Mouse (Mus musculus) embryo, embryonic 9.5 days (tissue): ENCODE results near the gene Pfdn2.
A peak's percentile ranks its signal among the peaks of the same experiment; 100 is the strongest.
"Not testable (repeated sequence)": the region's sequence is repeated elsewhere in the genome, so short reads cannot be mapped to it uniquely, and the experiment has no call there.

Experiments
- DNase-seq: peaks from one replicate; pipeline ENCODE4 v3.0.0-alpha.2; 2017; ENCODE audit errors: extremely low spot score

The Pfdn2 gene

DNA sequence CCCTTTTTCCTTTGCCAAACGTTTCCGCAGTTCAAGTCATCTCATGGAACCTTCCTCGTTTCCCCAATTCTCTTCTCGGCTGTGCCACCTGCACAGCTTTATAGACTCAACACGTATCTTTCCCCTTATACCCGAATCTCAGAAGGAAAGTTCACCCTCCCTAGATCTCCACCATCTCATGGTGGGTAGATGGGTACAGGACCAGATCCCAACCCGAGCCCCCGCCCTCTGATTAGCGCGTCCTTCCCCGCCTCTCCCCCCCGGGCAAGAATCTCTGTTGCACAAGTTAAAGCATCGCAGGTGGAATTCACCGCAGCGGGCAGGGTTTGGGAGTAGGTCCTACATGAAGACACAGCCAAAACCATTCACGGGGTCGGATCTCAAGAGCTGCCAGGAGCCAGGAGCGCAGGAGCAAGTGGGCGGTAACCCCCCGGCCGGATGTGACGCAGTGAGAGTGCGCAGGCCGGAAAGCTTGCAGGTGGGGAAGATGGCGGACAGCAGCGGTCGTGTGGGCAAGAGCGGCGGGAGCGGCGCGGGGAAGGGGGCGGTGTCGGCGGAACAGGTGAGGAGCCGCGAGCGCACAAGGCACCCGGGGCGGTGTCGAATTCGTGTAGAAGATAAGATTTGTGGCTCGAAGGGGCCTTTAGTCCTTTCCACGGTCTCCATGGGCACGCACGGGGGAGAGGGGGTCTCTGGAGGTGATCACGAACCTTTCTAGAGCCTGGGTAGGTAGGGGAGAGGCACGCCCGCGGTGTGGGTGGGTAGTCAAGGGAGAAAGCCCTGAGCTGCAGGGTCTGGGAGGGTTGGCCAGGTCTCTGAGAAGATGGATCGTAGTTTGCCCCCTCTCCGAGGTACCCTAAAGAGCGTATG lies at the start of gene Pfdn2, which contains the start of gene Nit1:
TSS of gene Pfdn2 (plus strand) at position 446 of the 870 bp plus-strand sequence.
TSS of gene Nit1 (minus strand) at position 422 of the 870 bp plus-strand sequence.
- peak; percentile 94 for DNase-seq

DNA sequence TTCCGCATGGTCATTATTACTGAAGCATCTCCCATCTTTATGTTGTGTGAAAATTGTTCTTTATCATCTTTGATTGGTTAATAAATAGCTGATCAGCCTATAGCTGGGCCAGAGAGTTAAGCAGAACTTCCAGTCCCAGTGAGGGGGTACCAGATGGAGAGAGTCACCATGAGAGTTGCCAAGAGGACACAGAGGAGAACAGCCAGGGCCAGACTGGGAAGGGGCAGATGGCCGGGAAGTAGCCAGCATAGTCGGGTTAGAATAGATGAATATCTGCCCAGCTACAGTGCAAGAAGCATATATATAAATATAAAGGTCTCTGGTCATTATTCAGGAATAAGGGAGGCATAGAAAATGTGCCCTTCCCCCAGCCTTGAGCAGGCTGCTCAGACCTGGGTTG lies 47.2 kb upstream of the Pfdn2 start:
- no peak for DNase-seq

DNA sequence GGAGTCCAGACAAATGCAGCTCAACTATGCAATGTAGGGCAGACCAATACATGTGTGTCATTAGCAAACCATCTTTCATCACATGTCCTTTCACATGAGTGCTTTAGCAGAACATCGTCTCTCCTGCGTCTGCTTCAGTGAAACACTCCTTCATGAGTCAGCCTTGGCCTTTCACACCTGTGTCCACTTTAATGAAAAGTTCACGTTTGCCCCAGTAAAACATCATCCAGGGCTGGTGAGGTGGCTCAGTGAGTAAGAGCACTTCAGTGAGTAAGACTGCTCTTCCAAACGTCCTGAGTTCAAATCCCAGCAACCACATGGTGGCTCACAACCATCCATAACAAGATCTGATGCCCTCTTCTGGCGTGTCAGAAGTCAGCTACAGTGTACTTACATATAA lies 39.3 kb upstream of the Pfdn2 start:
- DNase-seq = not testable (repeated sequence)

DNA sequence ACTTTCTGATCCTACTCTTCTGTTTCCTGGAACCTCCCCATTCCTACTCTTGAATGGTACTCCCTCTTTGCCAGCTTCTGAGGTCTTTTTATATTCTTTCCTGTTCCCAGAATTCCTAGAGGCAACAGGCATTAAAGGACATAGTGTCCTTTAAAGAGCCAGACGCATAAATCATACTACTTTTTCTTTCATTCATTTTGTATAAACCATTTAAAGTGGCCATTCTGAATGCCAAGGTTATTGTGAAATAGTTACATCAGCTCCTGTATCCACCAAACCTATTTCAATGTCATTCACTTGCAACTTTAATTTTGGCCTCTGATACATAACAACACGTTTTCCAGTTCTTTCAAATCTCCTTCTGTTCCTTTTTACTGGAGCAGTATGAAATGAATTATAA lies 36.1 kb upstream of the Pfdn2 start:
- DNase-seq = no peak

DNA sequence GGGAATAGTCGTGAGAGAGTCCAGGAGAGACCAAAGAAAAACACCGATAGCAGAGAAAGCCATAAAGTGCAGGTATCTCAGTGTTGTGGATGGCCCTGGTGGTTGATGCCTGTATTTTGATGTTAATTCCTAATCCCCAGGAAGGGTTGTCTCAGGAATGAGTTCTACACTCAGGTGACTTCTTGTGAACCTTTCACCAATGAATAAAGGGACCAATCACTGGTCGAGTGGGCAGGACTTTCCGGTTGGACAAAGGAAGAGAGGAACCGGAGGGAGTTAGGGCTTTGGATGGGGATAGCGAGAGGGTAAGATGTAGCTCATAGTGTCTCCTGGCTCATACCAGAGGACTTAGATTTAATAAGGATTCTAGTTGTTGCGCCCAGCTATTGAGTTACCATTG lies 25.7 kb upstream of the Pfdn2 start:
- DNase-seq = no peak

DNA sequence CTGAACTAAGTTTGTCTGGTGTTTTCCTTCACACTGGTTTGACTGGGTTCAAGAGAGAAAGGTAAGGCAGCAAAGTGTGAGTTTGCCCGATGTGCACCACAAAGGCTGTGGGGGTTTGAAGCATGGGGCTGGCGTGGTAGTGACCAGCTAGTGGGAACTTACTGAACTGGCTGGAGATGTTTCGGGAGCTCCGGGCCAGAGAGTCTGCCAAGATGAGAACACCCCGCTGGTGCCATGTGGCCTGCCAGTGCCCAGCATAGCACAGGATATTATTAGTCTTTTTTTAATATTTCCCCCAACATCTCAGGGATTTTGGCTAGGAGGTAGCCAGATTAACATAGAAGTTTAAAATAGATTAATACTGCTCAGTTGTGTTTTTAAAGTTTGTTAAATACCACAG lies 25.3 kb upstream of the Pfdn2 start:
- DNase-seq = no peak

DNA sequence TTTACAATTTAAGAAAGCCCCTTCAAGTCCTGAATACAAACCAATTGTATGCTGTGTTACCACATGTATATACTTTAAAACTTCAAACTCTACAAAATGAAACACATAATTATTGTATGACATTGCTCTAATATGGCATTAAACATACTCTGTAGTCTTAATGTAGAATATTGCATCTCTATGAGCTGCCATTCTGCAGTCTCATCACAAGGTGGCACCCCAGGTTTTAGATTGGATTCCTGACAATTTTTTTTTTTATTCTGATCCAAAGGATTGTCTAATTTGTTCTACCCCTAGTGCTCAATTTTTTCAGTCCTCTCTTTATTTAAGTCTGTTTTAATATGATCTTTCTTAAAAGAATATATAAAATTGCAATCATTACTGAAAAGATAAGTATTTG lies 24.1 kb upstream of the Pfdn2 start:
- no peak for DNase-seq

DNA sequence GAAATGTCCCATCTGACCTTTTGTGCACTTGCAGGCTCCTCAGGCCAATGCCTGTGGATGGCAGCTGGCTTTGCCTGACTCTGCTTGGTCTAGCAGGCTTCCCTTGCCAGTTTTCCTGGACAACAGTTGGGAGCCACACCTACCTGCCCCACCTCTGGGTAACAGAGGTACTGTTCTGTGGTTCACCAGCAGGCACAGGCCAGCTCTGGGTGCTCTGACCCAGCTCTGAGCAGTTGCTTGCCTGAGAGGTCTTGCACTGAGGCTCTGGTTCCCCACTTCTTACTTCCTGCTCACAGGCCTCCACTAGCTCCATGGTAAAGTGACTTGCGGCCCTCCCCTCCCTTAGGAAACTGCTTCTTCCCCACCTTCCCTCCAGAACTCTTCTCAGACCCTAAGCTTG lies 23.5 kb upstream of the Pfdn2 start:
- no peak for DNase-seq

DNA sequence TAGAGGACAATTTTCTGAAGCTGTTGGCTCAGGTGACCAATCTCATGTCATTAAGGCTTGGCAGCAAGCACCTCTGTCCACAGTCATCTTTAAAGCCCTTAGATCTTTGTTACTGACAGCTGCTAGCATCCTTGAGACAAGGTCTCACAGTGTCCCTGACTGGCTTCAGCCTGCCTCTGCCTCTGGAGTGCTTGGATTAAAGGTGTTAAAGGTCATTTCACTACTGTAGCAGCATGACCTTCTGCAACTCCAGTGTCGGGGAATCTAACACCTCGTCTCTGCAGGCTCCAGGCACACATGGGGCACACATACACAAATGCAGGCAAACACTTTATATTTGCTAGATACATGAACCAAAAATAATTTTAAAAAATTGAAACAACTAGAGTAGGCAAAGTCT lies 19.9 kb upstream of the Pfdn2 start:
- no peak for DNase-seq

DNA sequence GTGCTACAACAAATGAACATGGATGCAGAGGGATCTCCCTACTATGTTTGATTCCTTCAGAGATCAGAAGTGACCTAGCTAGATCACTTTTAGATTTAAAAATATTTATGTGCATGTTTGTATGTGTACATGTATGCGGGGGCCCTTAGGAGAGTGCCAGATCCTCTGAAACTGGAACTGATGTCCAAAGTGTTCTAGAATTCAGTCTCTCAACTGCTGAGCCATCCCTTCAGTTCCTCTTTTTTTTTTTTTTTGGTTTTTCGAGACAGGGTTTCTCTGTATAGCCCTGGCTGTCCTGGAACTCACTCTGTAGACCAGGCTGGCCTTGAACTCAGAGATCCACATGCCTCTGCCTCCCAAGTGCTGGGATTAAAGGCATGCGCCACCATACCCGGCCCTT lies 18.9 kb upstream of the Pfdn2 start:
- DNase-seq = not testable (repeated sequence)

DNA sequence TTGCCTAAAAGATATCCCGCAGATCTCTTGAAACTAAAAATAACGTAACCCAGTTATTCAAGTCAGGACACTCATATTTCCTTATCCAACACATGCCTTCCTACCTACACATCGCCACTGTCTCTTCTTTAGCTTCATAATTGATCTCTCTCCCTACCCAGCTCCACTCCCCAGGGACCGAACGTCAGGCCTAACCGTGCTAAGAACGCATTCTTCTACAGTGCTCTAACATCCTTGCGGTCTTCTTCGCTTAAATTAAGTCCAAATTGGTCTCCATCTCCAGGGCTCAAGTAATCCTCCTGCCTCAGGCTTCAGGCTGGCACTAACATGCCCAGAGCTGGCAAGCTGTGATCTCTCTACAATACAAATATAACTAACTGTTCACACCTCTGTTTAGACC lies 17.2 kb upstream of the Pfdn2 start:
- DNase-seq = no peak

DNA sequence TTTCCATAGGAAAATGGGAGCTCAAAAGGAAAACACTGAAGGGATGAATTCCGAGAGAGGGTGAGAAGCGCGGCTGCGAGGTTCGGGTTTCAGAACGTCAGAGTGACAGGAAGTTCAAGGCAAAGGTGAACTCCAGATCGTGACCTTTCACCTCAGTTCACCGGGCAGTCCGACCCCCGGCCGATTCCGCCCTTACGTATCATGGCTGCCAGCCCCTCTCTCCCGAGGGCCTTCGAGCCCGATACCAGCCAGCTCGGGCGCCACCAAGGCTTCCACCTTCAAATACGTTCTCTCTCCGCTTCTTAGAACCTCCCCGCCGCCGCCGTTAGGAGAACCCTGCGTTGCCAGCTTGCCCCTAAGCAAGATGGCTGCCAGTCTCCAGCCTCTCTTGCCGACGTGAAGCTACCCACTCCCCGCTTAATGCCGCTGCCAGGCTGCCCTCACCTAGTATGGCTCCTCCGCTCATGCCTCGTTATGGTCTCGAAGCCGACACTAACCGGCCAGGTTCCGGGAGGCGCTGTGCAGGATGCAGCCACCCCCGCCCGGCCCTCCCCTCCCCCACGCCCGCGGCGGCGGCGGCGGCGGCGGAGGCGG lies 16.5 kb upstream of the Pfdn2 start, which contains the start of gene Dedd:
TSS of gene Dedd (plus strand) at position 307 of the 594 bp plus-strand sequence.
- DNase-seq = peak; percentile 95

DNA sequence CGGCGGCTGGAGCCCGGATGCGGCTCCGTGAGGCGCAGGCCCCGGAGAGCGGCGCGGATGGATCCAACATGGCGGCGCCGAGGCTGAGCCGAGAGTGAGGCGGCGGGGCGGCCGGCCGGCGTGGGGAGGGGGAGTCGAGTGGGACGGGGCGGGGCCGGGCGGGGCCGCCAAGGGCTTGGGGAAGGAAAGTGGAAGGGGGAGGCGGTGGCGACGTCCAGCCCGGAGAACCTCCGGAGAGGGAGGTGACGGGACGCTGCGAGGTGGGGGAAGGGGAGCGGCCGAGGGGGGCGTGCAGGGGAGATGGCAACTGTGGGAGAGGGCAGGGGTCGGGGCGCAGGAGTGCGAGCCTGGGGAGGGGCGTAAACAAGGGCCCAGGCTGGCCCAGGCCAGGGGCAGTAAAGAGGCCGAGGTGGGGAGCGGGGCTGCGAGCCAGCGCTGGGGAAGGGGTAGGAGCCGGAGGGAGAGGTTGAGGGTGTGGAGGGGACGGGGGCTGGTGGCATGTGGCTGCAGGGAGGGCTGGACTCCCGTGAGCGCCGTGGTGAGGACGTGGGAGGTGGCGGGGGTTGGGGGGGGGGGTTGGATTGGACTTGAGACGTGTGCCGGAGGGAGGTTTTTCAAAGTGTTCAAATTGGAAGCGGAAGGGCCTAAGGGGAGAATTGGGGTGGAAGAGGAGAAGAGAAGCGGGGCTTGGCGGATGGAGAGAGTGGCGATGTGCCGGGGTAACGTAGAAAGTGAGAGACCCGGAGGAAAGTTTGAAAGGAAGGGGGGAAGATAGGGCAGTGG lies 15.8 kb upstream of the Pfdn2 start:
- DNase-seq = peak; percentile 95

DNA sequence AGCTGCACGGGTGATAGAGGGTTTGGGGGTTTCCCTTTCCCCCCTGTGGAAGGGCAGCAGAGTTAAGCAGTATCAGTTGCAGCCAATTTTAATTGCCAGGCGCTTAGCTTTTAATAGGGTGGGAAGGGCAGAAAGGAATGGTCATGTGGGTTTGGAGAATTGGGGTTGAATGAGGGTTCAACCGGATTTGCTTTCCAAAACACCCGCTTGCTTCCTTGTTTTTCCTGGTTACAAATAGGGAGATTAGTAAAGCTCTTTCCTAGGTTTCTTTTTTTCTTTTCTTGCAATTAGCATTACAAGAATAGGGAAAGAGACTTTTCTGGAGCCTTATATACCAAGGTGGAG lies 15.3 kb upstream of the Pfdn2 start:
- DNase-seq = no peak

DNA sequence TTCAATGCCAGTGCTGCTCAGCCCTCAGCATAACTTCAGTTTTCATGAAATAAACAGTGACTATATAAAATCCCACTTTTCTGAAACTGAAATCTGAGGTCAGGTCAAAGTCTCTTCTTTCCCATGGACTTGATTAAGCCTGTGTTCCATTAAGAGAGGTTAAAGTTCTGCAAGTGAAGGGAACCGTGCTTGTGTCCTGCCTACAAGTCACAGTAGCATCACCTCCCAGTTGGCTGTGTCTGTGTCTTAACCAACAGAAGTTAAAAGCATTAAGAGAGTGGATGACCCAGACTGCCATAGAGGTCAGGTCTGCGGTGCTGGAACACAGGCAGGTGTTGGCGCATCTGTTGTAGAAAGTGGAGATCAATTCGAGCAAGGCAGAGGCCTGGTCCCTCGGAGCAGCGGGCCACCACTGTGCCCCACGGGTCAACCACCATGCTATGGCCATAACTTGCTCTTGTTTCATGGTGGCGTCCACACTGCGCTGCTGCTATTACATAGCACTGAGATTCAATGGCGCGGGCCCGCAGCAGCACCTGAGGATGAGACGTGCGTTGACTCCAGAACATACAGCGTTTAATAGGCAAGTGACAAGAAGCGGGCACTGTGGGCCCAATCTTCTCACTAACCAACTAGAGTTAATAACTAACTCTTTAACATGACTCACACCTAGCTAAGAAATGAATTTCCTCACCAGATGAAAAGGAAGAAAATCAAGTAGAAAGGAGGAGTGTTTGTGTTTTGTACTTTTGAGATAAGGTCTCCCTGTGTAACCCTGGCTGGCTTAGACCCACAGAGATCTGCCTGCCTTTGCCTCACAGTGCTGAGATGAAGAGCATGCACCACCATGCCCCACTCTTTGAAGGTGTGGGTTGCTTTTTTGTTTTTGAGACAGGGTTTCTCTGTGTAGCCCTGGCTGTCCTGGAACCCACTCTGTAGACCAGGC lies 2.9 kb upstream of the Pfdn2 start:
- no peak for DNase-seq

DNA sequence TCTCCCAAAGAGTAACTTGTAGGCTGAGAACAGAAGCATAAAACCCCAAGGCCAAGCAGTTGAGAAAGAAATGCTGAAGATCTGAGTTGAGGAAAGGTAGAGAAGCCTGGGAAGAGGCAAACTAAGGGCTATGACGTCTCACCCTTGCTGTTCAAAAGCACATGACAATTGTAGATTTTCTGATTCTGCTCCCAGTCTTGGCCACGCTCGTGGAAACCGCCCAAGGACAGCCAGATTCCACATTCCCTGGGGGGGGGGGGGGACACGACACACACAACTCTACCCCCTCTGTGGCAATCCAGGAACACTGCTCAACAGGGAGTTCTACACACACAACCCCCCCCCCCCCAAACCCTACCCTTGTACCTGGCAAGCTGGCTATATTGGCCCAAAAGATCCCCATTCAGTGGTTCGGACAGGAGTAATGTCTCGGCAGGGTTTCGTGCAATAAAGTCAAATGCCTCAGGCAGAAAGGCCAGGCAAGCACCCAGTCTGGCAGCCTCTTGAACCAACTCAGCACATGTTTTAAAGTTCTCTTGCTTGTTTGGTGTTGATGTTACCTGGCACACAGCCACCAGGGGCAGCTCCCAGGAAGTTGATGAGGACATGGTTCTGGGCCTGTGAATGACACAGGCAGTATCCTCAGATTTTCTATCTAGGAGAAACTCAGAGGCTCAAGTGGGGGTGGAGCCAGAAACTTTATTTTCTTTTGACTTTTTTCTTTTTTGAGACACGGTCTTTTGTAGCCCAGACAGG lies 1.4 kb upstream of the Pfdn2 start:
- no peak for DNase-seq

DNA sequence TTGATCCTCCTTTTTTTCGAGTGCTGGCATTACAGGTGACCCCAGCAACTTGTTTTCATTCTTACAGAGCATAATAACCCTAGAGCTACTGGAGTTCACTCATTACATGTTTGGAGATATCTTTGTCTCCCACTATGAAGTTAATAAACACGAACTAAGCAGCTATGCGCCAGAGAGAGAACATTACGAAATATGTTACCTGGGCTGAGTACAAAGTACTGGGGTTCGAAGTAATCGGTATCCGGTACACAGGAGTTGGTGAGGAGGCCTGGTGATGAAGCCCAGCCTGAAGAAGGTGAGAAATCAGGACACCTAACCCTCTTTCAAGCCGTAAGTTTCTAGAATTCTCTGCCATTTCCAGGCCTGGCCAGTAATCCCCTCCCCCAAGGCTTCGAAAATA lies 755 bp upstream of the Pfdn2 start:
- DNase-seq = no peak

DNA sequence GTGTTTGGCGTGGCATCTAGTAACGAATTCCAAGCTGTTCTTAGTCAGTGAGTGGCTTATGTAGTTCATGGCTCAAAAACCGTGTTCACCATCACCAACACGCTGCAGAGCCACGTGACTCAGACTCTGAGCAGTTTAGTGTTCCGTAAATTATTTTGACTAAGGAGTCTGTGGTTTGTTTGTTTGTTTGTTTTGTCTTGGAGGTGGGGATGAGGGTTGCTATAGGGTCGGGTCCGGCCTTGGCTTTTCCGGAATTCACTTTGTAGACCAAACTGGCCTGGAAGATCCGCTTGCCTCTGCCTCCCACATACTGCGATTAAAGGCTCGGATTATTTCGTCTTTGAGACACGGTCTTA lies 603 bp downstream of the Pfdn2 start:
- no peak for DNase-seq

DNA sequence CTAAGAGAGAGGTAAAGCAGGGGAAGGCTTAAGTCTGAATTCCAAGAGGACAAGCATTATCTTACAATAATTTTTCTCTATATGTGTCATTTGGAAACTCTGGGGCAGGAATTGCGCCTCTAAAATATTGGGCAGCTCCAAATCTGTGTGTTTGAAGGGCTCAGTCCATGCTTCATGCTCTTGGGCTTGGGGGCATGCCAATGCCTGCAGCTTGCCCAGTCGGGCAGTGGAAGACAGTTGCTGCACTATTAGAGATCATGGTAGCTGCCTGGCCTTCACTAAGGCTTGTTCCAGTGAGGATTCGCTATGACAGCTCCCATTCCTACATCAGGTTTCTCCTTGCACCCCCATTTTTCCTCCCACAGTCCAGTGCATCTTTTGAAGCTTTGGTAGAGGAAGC lies 3.2 kb downstream of the Pfdn2 start:
- no peak for DNase-seq

DNA sequence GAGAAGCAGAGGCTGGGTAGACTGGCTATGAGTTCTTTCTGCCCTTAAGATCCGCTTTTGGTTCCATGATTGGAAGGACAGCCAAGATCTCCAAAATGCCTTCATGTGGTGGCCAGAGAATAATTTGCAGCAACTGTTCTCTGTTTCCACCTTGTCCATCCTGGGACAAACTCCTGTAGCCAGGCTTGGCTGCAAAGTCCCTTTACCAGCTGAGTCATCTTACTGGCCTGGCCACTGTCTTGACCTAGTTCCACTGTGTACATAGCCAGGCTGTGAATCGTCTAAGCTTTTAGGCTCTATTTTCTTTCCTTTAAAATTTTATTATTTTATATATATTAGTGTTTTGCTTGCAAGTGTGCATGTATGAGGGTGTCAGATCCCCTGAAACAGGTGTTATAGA lies 3.7 kb downstream of the Pfdn2 start:
- no peak for DNase-seq

DNA sequence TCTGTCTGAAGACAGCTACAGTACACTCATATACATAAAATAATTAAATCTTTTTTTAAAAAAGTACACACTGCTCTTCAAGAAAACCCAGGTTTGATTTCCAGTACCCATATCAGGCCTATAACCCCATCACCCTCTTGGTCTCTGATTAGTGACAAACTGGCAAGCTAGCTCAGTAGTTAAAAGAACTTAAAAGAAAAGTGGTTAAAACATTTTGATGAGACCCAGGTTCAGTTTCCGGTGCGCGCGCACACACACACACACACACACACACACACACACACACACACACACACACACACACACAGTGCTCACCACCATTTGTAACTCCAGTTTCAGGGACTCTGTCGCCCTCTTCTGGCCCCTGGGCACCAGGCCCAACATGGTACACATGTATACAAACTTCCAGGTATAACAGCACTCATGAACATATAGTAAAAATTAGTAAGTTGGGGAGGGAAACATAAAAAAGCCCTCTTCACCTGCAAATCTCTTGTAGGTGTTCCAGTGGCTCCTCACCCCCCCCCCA lies 10.4 kb downstream of the Pfdn2 start:
- no peak for DNase-seq
